Mouse (Mus musculus): ENCODE data around the gene Oard1. TPM values are rescaled to one million over a fixed set of nuclear protein-coding genes. Genes with fewer than 3 reads are reported as not detected.

The Oard1 gene
- polyA plus RNA-seq, 1 experiment from 2014 or later, result 45.1 TPM

- H3K9ac ChIP-seq, result no peak overlapping the region
Measured at GRCm38 (mm10) chr17:48450666-48451352, 41.0 kb downstream of the Oard1 start.

DNA sequence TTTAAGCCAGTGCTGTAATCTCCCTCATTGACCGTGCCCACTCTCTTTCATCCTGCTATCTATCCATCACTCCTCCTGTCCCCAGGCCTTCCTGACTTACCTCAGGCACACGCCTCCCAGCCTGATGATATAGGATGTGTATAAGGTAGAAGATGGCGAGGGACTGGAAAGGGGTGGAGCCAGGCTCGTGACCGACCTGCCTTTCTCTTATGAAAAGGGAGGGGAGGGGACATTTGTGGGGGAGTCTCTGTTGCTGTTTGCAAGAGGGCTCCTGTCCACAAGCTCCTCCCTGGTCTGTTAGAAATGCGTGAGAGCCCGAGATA is 41.5 kb downstream of the Oard1 start, which contains the start of gene Tspo2:
Gene Tspo2 (minus strand): TSS at position 170 of the 323 bp plus-strand sequence.
- no peak for ATAC-seq (ENCODE audit: low FRiP score)

More at GRCm38 (mm10) chr17:48450666-48451352, 41.0 kb downstream of the Oard1 start:
- Histone ChIP-seq H3K27ac (no peak overlapping the region), H3K27me3 (peaks cover 3% of the 10 kb centered on the region; the same call in 1 of the 2 replicates), H3K4me2 (no peak overlapping the region), H3K4me1 (replicated peaks) (peaks cover 11% of the 10 kb centered on the region), H3K9me3 (no peaks in the 10 kb centered on the region), H3K4me3 (no peak overlapping the region), H3K36me3 (no peaks in the 10 kb centered on the region)
- 68% methylated on average over 13 of the region's 13 CpGs for WGBS
- no peak for ATAC-seq (ENCODE audit: low FRiP score)

GRCm38 (mm10) chr17:48451753-48452444 is 42.1 kb downstream of the Oard1 start:
- ATAC-seq (ENCODE audit: low FRiP score), result no peak
- Histone ChIP-seq H3K27me3 (peaks cover 3% of the 10 kb centered on the region; the same call in 1 of the 2 replicates), H3K4me2 (no peak overlapping the region), H3K36me3 (no peaks in the 10 kb centered on the region), H3K9me3 (no peaks in the 10 kb centered on the region), H3K9ac (no peak overlapping the region), H3K4me3 (no peak overlapping the region), H3K27ac (no peak overlapping the region), H3K4me1 (replicated peaks) (peaks cover 11% of the 10 kb centered on the region)
- WGBS, result 59% methylated on average over 9 of the region's 9 CpGs

More for the DNA sequence above, 41.5 kb downstream of the Oard1 start, which contains the start of gene Tspo2:
- no peaks in the 10 kb centered on the region for H3K9me3 ChIP-seq
- H3K4me2 ChIP-seq, result no peak within 1 kb of the TSS
- no peak within 1 kb of the TSS for H3K27ac ChIP-seq
- no peak within 1 kb of the TSS for H3K4me3 ChIP-seq
- no peak within 1 kb of the TSS for H3K9ac ChIP-seq
- H3K27me3 ChIP-seq, result peaks cover 3% of the 10 kb centered on the region; the same call in 1 of the 2 replicates
- no peaks in the 10 kb centered on the region for H3K36me3 ChIP-seq
- H3K4me1 ChIP-seq (replicated peaks), result peaks cover 11% of the 10 kb centered on the region
- 59% methylated on average over 7 of the region's 7 CpGs for WGBS

DNA sequence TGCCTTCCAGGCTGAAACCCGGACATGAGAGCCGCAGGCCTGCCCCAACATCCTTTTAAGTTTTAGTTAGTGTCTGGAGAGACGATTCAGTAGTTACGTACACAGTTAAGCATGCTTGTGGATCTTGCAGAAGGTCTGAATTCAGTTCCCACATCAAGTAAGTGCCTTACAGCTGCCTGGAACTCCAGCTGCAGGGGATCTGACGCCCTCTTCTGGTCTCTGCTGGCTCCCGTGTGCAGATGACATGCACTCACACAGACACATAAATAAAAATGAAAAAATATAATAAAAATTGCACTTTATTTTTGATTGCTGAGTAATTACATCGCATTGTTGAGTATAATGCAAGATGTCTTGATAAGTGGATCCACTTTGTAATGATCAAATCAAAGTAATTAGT is 43.7 kb downstream of the Oard1 start:
- Histone ChIP-seq H3K9me3 (no peaks in the 10 kb centered on the region), H3K27me3 (peaks cover 3% of the 10 kb centered on the region; the same call in 1 of the 2 replicates), H3K36me3 (no peaks in the 10 kb centered on the region), H3K4me1 (replicated peaks) (peaks cover 11% of the 10 kb centered on the region), H3K27ac (no peak overlapping the region), H3K9ac (no peak overlapping the region), H3K4me2 (no peak overlapping the region), H3K4me3 (no peak overlapping the region)
- no peak for ATAC-seq (ENCODE audit: low FRiP score)
- 80% methylated on average over 7 of the region's 7 CpGs for WGBS

DNA sequence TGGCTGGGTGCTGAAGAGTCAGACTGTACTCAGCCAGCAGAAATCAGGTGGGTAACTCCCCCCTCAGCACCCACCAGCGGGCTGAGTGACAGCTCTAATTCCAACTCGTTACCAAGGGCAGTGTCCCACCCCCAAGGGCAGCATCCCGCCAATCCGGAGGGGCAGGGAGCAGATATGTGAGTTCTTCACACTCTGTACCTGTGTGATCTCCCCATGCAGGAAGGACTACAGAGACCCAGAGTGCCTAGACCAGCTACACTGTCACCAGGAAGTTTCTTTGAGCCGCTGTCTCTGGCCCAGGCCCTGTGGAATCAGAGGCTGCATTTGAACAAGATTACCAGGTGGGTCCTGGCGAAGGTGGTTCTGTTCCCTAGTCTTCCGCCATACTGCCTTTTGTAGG is 44.4 kb downstream of the Oard1 start:
- peaks cover 3% of the 10 kb centered on the region; the same call in 1 of the 2 replicates for H3K27me3 ChIP-seq
- H3K36me3 ChIP-seq, result no peaks in the 10 kb centered on the region
- no peak overlapping the region for H3K4me2 ChIP-seq
- no peak overlapping the region for H3K27ac ChIP-seq
- H3K4me1 ChIP-seq (replicated peaks), result peaks cover 11% of the 10 kb centered on the region
- no peaks in the 10 kb centered on the region for H3K9me3 ChIP-seq
- no peak overlapping the region for H3K4me3 ChIP-seq
- no peak for ATAC-seq (ENCODE audit: low FRiP score)
- no peak overlapping the region for H3K9ac ChIP-seq
- 61% methylated on average over 7 of the region's 7 CpGs for WGBS

GRCm38 (mm10) chr17:48454688-48455087 is 44.9 kb downstream of the Oard1 start, which contains the start of gene Unc5cl:
Gene Unc5cl, plus strand, starts transcription at chr17:48454901.
- Histone ChIP-seq H3K36me3 (no peaks in the 10 kb centered on the region), H3K27me3 (peaks cover 3% of the 10 kb centered on the region; the same call in 1 of the 2 replicates), H3K4me2 (no peak within 1 kb of the TSS), H3K9me3 (no peaks in the 10 kb centered on the region), H3K4me1 (replicated peaks) (peaks cover 11% of the 10 kb centered on the region), H3K4me3 (no peak within 1 kb of the TSS), H3K27ac (no peak within 1 kb of the TSS), H3K9ac (no peak within 1 kb of the TSS)
- ATAC-seq (ENCODE audit: low FRiP score), result no peak
- 69% methylated on average over 11 of the region's 11 CpGs for WGBS

- H3K9ac ChIP-seq, result no peak overlapping the region
- no peak overlapping the region for H3K4me2 ChIP-seq
- H3K27me3 ChIP-seq, result no peaks in the 10 kb centered on the region
- no peaks in the 10 kb centered on the region for H3K36me3 ChIP-seq
- H3K4me3 ChIP-seq, result no peak overlapping the region
- 90% methylated on average over 2 of the region's 2 CpGs for WGBS
- no peak for ATAC-seq (ENCODE audit: low FRiP score)
- H3K9me3 ChIP-seq, result no peaks in the 10 kb centered on the region
- no peak overlapping the region for H3K27ac ChIP-seq
- H3K4me1 ChIP-seq (replicated peaks), result peaks cover 11% of the 10 kb centered on the region
Measured at GRCm38 (mm10) chr17:48455955-48456354, 46.1 kb downstream of the Oard1 start.

GRCm38 (mm10) chr17:48457971-48458653 is 48.3 kb downstream of the Oard1 start:
- no peaks in the 10 kb centered on the region for H3K9me3 ChIP-seq
- no peak overlapping the region for H3K9ac ChIP-seq
- no peak for ATAC-seq (ENCODE audit: low FRiP score)
- 88% methylated on average over 13 of the region's 13 CpGs for WGBS
- H3K4me2 ChIP-seq, result no peak overlapping the region
- no peaks in the 10 kb centered on the region for H3K4me1 ChIP-seq (replicated peaks)
- no peaks in the 10 kb centered on the region for H3K36me3 ChIP-seq
- no peaks in the 10 kb centered on the region for H3K27me3 ChIP-seq
- H3K27ac ChIP-seq, result no peak overlapping the region
- H3K4me3 ChIP-seq, result no peak overlapping the region

DNA sequence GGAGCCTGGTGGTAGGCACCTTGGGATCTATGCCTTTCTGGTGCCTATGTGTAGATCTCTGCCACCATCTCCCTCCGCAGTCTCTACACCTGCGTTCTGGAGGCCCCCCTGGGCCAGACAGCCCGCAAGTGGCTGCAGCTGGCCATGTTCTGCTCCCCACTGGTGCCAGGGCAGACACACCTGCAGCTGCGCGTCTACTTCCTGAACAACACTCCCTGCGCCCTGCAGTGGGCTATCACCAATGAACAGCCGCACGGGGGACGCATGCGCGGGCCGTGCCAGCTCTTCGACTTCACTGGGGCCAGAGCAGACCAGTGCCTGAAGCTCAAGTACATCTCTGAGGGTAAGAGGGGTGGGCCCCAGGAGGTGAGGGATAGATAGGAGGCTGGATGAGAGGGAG is 52.3 kb downstream of the Oard1 start:
- Histone ChIP-seq H3K4me3 (no peak overlapping the region), H3K36me3 (no peaks in the 10 kb centered on the region), H3K27me3 (peaks cover 7% of the 10 kb centered on the region; the same call in 1 of the 2 replicates), H3K4me2 (no peak overlapping the region), H3K27ac (no peak overlapping the region), H3K9ac (no peak overlapping the region), H3K4me1 (replicated peaks) (no peaks in the 10 kb centered on the region), H3K9me3 (no peaks in the 10 kb centered on the region)
- ATAC-seq (ENCODE audit: low FRiP score), result no peak
- 97% methylated on average over 13 of the region's 13 CpGs for WGBS

GRCm38 (mm10) chr17:48463391-48463790 is 53.6 kb downstream of the Oard1 start:
- Histone ChIP-seq H3K36me3 (no peaks in the 10 kb centered on the region), H3K4me1 (replicated peaks) (0 out of 2 replicates have a peak, but pooled peaks cover 5% of the 10 kb centered on the region), H3K4me3 (no peak overlapping the region), H3K4me2 (no peak overlapping the region), H3K27me3 (peaks cover 11% of the 10 kb centered on the region; the same call in 1 of the 2 replicates), H3K9me3 (no peaks in the 10 kb centered on the region), H3K27ac (no peak overlapping the region), H3K9ac (no peak overlapping the region)
- WGBS, result 93% methylated on average over 4 of the region's 4 CpGs
- ATAC-seq (ENCODE audit: low FRiP score), result no peak
